Mouse (Mus musculus): ENCODE measurements around the gene Mroh2a.

GRCm38 (mm10) chr1:88300301-88301050, 73.7 kb downstream of the Mroh2a start:
- TF ChIP-seq POLR2A (IDR thresholded peaks at IDR 0.05; ENCODE audit: extremely low read depth, insufficient read depth, low read length): no peak
- TF ChIP-seq CTCF (IDR thresholded peaks at IDR 0.05; ENCODE audit: low read depth, low read length): no peak

Data from liver, adult 2 months (tissue).